ENCODE assay signal across 8 mouse cellular contexts in genomic region chr12:105010213-105010790, GRCm38 (mm10). TPM values are rescaled to one million over a fixed set of nuclear protein-coding genes. Genes with fewer than 3 reads are reported as not detected.
DNase-seq lines count a peak whose midpoint lies in the region; ATAC-seq and TF ChIP-seq lines count a peak whose summit lies in the region.

No protein-coding gene starts in this region.

- H3K4me1 ChIP-seq in ES-Bruce4 (ENCODE audit: control insufficient read depth, insufficient read depth, low read length): peaks cover 4% of the 10 kb centered on the region
- no peaks in the 10 kb centered on the region for H3K4me1 ChIP-seq in forebrain, postnatal 0 days (ENCODE audit: insufficient read depth)

- H3K27ac ChIP-seq in ES-Bruce4 (ENCODE audit: insufficient read depth, low read length): no peak overlapping the region
- no peak overlapping the region for H3K27ac ChIP-seq in forebrain, postnatal 0 days (ENCODE audit: low read depth, low read length)

- no peak for TF ChIP-seq POLR2A in ES-Bruce4 (IDR thresholded peaks at IDR 0.05; ENCODE audit: insufficient read depth, low read length)

- no peak for TF ChIP-seq EP300 in ES-Bruce4 (IDR thresholded peaks at IDR 0.05; ENCODE audit: insufficient read depth, low read depth, low read length)

- H3K9me3 ChIP-seq in ES-Bruce4 (replicated peaks; ENCODE audit: control insufficient read depth, insufficient read depth, low read length, poor library complexity, severe bottlenecking): no peaks in the 10 kb centered on the region
- H3K9me3 ChIP-seq in forebrain, postnatal 0 days (ENCODE audit: low read length): no peaks in the 10 kb centered on the region

- TF ChIP-seq CTCF in ES-Bruce4 (IDR thresholded peaks at IDR 0.05; ENCODE audit: low read depth, low read length): no peak
- no peak for TF ChIP-seq CTCF in forebrain, postnatal 0 days (IDR thresholded peaks at IDR 0.05; ENCODE audit: low read depth)

- peak overlapping the region; percentile 97 for H3K4me2 ChIP-seq in forebrain, postnatal 0 days (ENCODE audit: low read depth)

- DNase-seq in CD4-positive, CD25-positive, alpha-beta regulatory T cell, adult 2 months (ENCODE audit: low read depth, low spot score): peak; percentile 39
- no peak for DNase-seq in forebrain, postnatal 0 days
- no peak for DNase-seq in embryo, embryonic 11 days
- no peak for DNase-seq in adrenal gland, postnatal 25 days
- no peak for DNase-seq in natural killer cell, adult 2 months (ENCODE audit: low spot score in 2 of 2)

- H3K36me3 ChIP-seq in ES-Bruce4 (ENCODE audit: control insufficient read depth, insufficient read depth, low read length, poor library complexity, severe bottlenecking): no peaks in the 10 kb centered on the region
- H3K36me3 ChIP-seq in forebrain, postnatal 0 days (ENCODE audit: insufficient read depth): no peaks in the 10 kb centered on the region

- 17% methylated on average over 9 of the region's 9 CpGs for WGBS in forebrain, postnatal 0 days

- peak overlapping the region; percentile 47; the same call in 1 of the 2 replicates for H3K9ac ChIP-seq in ES-Bruce4 (ENCODE audit: low read depth, poor library complexity, severe bottlenecking)
- peak overlapping the region; percentile 48; the same call in 1 of the 2 replicates for H3K9ac ChIP-seq in forebrain, postnatal 0 days

- no peaks in the 10 kb centered on the region for H3K27me3 ChIP-seq in ES-Bruce4 (ENCODE audit: control insufficient read depth, insufficient read depth, low read length, poor library complexity, severe bottlenecking)
- peaks cover 10% of the 10 kb centered on the region; the same call in 1 of the 2 replicates for H3K27me3 ChIP-seq in forebrain, postnatal 0 days (ENCODE audit: insufficient read depth, low read length)

- H3K4me3 ChIP-seq in ES-Bruce4 (ENCODE audit: low read depth, low read length): peak overlapping the region; percentile 73
- peak overlapping the region; percentile 48 for H3K4me3 ChIP-seq in forebrain, postnatal 0 days (ENCODE audit: low read depth, low read length)

- ATAC-seq in CD4-positive, CD25-positive, alpha-beta regulatory T cell, adult 4 months: no peak
- ATAC-seq in forebrain, postnatal 0 days: peak; percentile 8; the same call in 1 of the 2 replicates
- ATAC-seq in megakaryocyte, adult 5-6 weeks (ENCODE audit: poor library complexity, severe bottlenecking): peak; percentile 33

RNA-seq across cellular contexts. Expression of gene Syne3, which starts 0.7 kb away (rescaled TPM):
- 1 to 10 TPM; 1.6 to 5.5 TPM for polyA plus RNA-seq in CD4-positive, CD25-positive, alpha-beta regulatory T cell, adult 4 months (2017; shearing (Covaris generic))
- polyA plus RNA-seq in ES-Bruce4 (2011; ENCODE audit: insufficient read depth, insufficient read length, low read depth, missing spikeins): 1.2 and 1.9 TPM in 2 replicates
- total RNA-seq in forebrain, postnatal 0 days (2014; rRNA removed): 0.92 and 1.8 TPM in 2 replicates
- 0.28 and 0.54 TPM in 2 replicates for polyA plus RNA-seq in forebrain, postnatal 0 days (2015; fragmentation: Nextera tagmentation; extraction: Ambion mirVana)
- total RNA-seq in megakaryocyte, adult 5-6 weeks (2015): 14.1 and 17.8 TPM in 2 replicates
- total RNA-seq in megakaryocyte, adult 5-6 weeks (2017): 26.9 and 28.4 TPM in 2 replicates
- total RNA-seq in adrenal gland, postnatal 25 days (2021): 8.6 and 14.8 TPM in 2 replicates

RNA-seq across cellular contexts. Expression of gene Glrx5, which starts 22.2 kb away (rescaled TPM):
- 1 to 10 TPM; 3.3 to 8.5 TPM for polyA plus RNA-seq in CD4-positive, CD25-positive, alpha-beta regulatory T cell, adult 4 months (2017; shearing (Covaris generic))
- polyA plus RNA-seq in ES-Bruce4 (2011; ENCODE audit: insufficient read depth, insufficient read length, low read depth, missing spikeins): 36.4 and 38.7 TPM in 2 replicates
- total RNA-seq in forebrain, postnatal 0 days (2014; rRNA removed): 47.4 and 84.5 TPM in 2 replicates
- polyA plus RNA-seq in forebrain, postnatal 0 days (2015; fragmentation: Nextera tagmentation; extraction: Ambion mirVana): 177 and 205 TPM in 2 replicates
- total RNA-seq in megakaryocyte, adult 5-6 weeks (2015): 24.8 and 35.1 TPM in 2 replicates
- 10.0 and 10.7 TPM in 2 replicates for total RNA-seq in megakaryocyte, adult 5-6 weeks (2017)
- total RNA-seq in adrenal gland, postnatal 25 days (2021): 183 and 235 TPM in 2 replicates
